ENCODE assay signal across 10 mouse cellular contexts in genomic region chr5:120968799-120969198, GRCm38 (mm10). TPM values are rescaled to one million over a fixed set of nuclear protein-coding genes. Genes with fewer than 3 reads are reported as not detected.
"Had no signal": no experiment of that assay in that cellular context is flagged by ENCODE, and none has a peak within 500 bp of the region (broad histone marks: within the 10 kb centered on the region; RNA-seq: fewer than 3 reads in every experiment).

No protein-coding gene starts in this region.

- DNase-seq: lung, adult 2 months; lung, postnatal 14 days; lung, postnatal 36 days; right cerebral cortex, postnatal 14 days; thymus, adult 2 months; thymus, postnatal 25 days; thymus, postnatal 4 days had no signal

RNA-seq across cellular contexts. Expression of gene Rph3a, which starts 41.1 kb away (rescaled TPM):
- total RNA-seq: megakaryocyte progenitor cell, adult 5-6 weeks; monocyte, adult 5-6 weeks; neutrophil, adult 5-6 weeks had no signal

RNA-seq across cellular contexts. Expression of gene Oas1d, which starts 54.5 kb away (rescaled TPM):
- total RNA-seq: megakaryocyte progenitor cell, adult 5-6 weeks; monocyte, adult 5-6 weeks; neutrophil, adult 5-6 weeks had no signal
